Mouse (Mus musculus): ENCODE data around the gene Mier2. TPM values are rescaled to one million over a fixed set of nuclear protein-coding genes. Genes with fewer than 3 reads are reported as not detected.

The Mier2 gene
- polyA plus RNA-seq, 1 experiment from 2014 or later, result 53.6 TPM

GRCm38 (mm10) chr10:79537271-79537670 lies 17.7 kb downstream of the Mier2 start:
- Histone ChIP-seq H3K36me3 (peaks cover 44% of the 10 kb centered on the region), H3K4me3 (replicated peaks) (no peak overlapping the region), H3K9ac (no peak overlapping the region), H3K27me3 (no peaks in the 10 kb centered on the region), H3K4me2 (no peak overlapping the region), H3K9me3 (replicated peaks) (no peaks in the 10 kb centered on the region), H3K27ac (no peak overlapping the region), H3K4me1 (peaks cover 18% of the 10 kb centered on the region)
- WGBS, result 95% methylated on average over 7 of the region's 7 CpGs
- ATAC-seq (replicated peaks; ENCODE audit: low FRiP score), result no peak

- Histone ChIP-seq H3K4me3 (replicated peaks) (no peak overlapping the region), H3K36me3 (peaks cover 37% of the 10 kb centered on the region), H3K4me1 (peaks cover 19% of the 10 kb centered on the region), H3K9ac (no peak overlapping the region), H3K4me2 (no peak overlapping the region), H3K9me3 (replicated peaks) (no peaks in the 10 kb centered on the region), H3K27ac (no peak overlapping the region), H3K27me3 (no peaks in the 10 kb centered on the region)
- no peak for ATAC-seq (replicated peaks; ENCODE audit: low FRiP score)
- 78% methylated on average over 12 of the region's 12 CpGs for WGBS
These were observed 18.4 kb downstream of the Mier2 start for GRCm38 (mm10) chr10:79536461-79537080.

GRCm38 (mm10) chr10:79535431-79535830 lies 19.6 kb downstream of the Mier2 start:
- Histone ChIP-seq H3K27me3 (no peaks in the 10 kb centered on the region), H3K4me1 (peaks cover 19% of the 10 kb centered on the region), H3K9ac (no peak overlapping the region), H3K36me3 (peaks cover 26% of the 10 kb centered on the region), H3K9me3 (replicated peaks) (no peaks in the 10 kb centered on the region), H3K4me2 (no peak overlapping the region), H3K27ac (no peak overlapping the region), H3K4me3 (replicated peaks) (no peak overlapping the region)
- WGBS, result 76% methylated on average over 1 of the region's 1 CpGs
- ATAC-seq (replicated peaks; ENCODE audit: low FRiP score), result no peak

- H3K27me3 ChIP-seq, result no peaks in the 10 kb centered on the region
- H3K4me2 ChIP-seq, result peak overlapping the region; percentile 77; the same call in 1 of the 2 replicates
- ATAC-seq (replicated peaks; ENCODE audit: low FRiP score), result no peak
- 87% methylated on average over 2 of the region's 2 CpGs for WGBS
- H3K27ac ChIP-seq, result no peak overlapping the region
- H3K9me3 ChIP-seq (replicated peaks), result no peaks in the 10 kb centered on the region
- H3K4me3 ChIP-seq (replicated peaks), result no peak overlapping the region
- H3K36me3 ChIP-seq, result peaks cover 21% of the 10 kb centered on the region
- no peak overlapping the region for H3K9ac ChIP-seq
- peaks cover 19% of the 10 kb centered on the region for H3K4me1 ChIP-seq
These were observed 20.6 kb downstream of the Mier2 start for GRCm38 (mm10) chr10:79534426-79534825.

- peak within 1 kb of the TSS; percentile 84 for H3K27ac ChIP-seq
- WGBS, result under 1% methylated on average over 52 of the region's 52 CpGs
These were observed 21.7 kb downstream of the Mier2 start, which contains the start of gene Plpp2 for GRCm38 (mm10) chr10:79533126-79533911. Gene Plpp2, minus strand, starts transcription at chr10:79533796.

GRCm38 (mm10) chr10:79532678-79533077 lies 22.3 kb downstream of the Mier2 start:
- H3K36me3 ChIP-seq, result peaks cover 10% of the 10 kb centered on the region
- no peaks in the 10 kb centered on the region for H3K27me3 ChIP-seq
- H3K9me3 ChIP-seq (replicated peaks), result no peaks in the 10 kb centered on the region
- ATAC-seq (replicated peaks; ENCODE audit: low FRiP score), result peak; percentile 57
- H3K4me1 ChIP-seq, result peaks cover 19% of the 10 kb centered on the region
- H3K9ac ChIP-seq, result peak overlapping the region; percentile 68
- 28% methylated on average over 3 of the region's 3 CpGs for WGBS
- peak overlapping the region; percentile 84 for H3K27ac ChIP-seq
- H3K4me3 ChIP-seq (replicated peaks), result peak overlapping the region; percentile 70
- peak overlapping the region; percentile 77 for H3K4me2 ChIP-seq

More at GRCm38 (mm10) chr10:79533126-79533911, 21.7 kb downstream of the Mier2 start, which contains the start of gene Plpp2:
- Histone ChIP-seq H3K4me1 (peaks cover 19% of the 10 kb centered on the region), H3K9me3 (replicated peaks) (no peaks in the 10 kb centered on the region), H3K36me3 (peaks cover 17% of the 10 kb centered on the region), H3K9ac (peak within 1 kb of the TSS; percentile 68), H3K27me3 (no peaks in the 10 kb centered on the region), H3K4me2 (peak within 1 kb of the TSS; percentile 77), H3K4me3 (replicated peaks) (peak within 1 kb of the TSS; percentile 70)
- ATAC-seq (replicated peaks; ENCODE audit: low FRiP score), result peak; percentile 86

- no peaks in the 10 kb centered on the region for H3K27me3 ChIP-seq
- H3K4me3 ChIP-seq (replicated peaks), result no peak overlapping the region
- no peak overlapping the region for H3K27ac ChIP-seq
- peaks cover 20% of the 10 kb centered on the region; the same call in 1 of the 2 replicates for H3K36me3 ChIP-seq
- no peak overlapping the region for H3K9ac ChIP-seq
- ATAC-seq (replicated peaks; ENCODE audit: low FRiP score), result no peak
- 93% methylated on average over 3 of the region's 3 CpGs for WGBS
- H3K4me2 ChIP-seq, result no peak overlapping the region
- H3K4me1 ChIP-seq, result peaks cover 19% of the 10 kb centered on the region
- no peaks in the 10 kb centered on the region for H3K9me3 ChIP-seq (replicated peaks)
These were observed 23.4 kb downstream of the Mier2 start for GRCm38 (mm10) chr10:79531593-79531992.

GRCm38 (mm10) chr10:79530721-79531120 lies 24.3 kb downstream of the Mier2 start:
- Histone ChIP-seq H3K27ac (no peak overlapping the region), H3K9ac (no peak overlapping the region), H3K4me3 (replicated peaks) (no peak overlapping the region), H3K27me3 (no peaks in the 10 kb centered on the region), H3K4me2 (no peak overlapping the region), H3K4me1 (peaks cover 19% of the 10 kb centered on the region), H3K9me3 (replicated peaks) (no peaks in the 10 kb centered on the region), H3K36me3 (peaks cover 27% of the 10 kb centered on the region)
- WGBS, result 91% methylated on average over 13 of the region's 13 CpGs
- no peak for ATAC-seq (replicated peaks; ENCODE audit: low FRiP score)

GRCm38 (mm10) chr10:79530241-79530640 lies 24.8 kb downstream of the Mier2 start:
- no peaks in the 10 kb centered on the region for H3K9me3 ChIP-seq (replicated peaks)
- no peaks in the 10 kb centered on the region for H3K27me3 ChIP-seq
- H3K4me1 ChIP-seq, result peaks cover 19% of the 10 kb centered on the region
- H3K36me3 ChIP-seq, result peaks cover 27% of the 10 kb centered on the region
- H3K27ac ChIP-seq, result no peak overlapping the region
- WGBS, result 70% methylated on average over 8 of the region's 8 CpGs
- no peak overlapping the region for H3K9ac ChIP-seq
- H3K4me3 ChIP-seq (replicated peaks), result no peak overlapping the region
- ATAC-seq (replicated peaks; ENCODE audit: low FRiP score), result no peak
- H3K4me2 ChIP-seq, result no peak overlapping the region

GRCm38 (mm10) chr10:79528081-79528480 lies 26.9 kb downstream of the Mier2 start:
- H3K9me3 ChIP-seq (replicated peaks), result no peaks in the 10 kb centered on the region
- H3K27ac ChIP-seq, result no peak overlapping the region
- H3K9ac ChIP-seq, result no peak overlapping the region
- no peak overlapping the region for H3K4me2 ChIP-seq
- H3K27me3 ChIP-seq, result no peaks in the 10 kb centered on the region
- no peak for ATAC-seq (replicated peaks; ENCODE audit: low FRiP score)
- WGBS, result 77% methylated on average over 3 of the region's 3 CpGs
- peaks cover 9% of the 10 kb centered on the region for H3K4me1 ChIP-seq
- H3K4me3 ChIP-seq (replicated peaks), result no peak overlapping the region
- H3K36me3 ChIP-seq, result peaks cover 27% of the 10 kb centered on the region

- peaks cover 27% of the 10 kb centered on the region for H3K36me3 ChIP-seq
- H3K4me3 ChIP-seq (replicated peaks), result no peak overlapping the region
- no peak overlapping the region for H3K27ac ChIP-seq
- H3K27me3 ChIP-seq, result no peaks in the 10 kb centered on the region
- no peak for ATAC-seq (replicated peaks; ENCODE audit: low FRiP score)
- H3K9ac ChIP-seq, result no peak overlapping the region
- H3K9me3 ChIP-seq (replicated peaks), result no peaks in the 10 kb centered on the region
- WGBS, result 84% methylated on average over 6 of the region's 6 CpGs
- peaks cover 3% of the 10 kb centered on the region for H3K4me1 ChIP-seq
- H3K4me2 ChIP-seq, result no peak overlapping the region
These were observed 27.6 kb downstream of the Mier2 start for GRCm38 (mm10) chr10:79527453-79527845.

GRCm38 (mm10) chr10:79526661-79527452 lies 28.1 kb downstream of the Mier2 start:
- WGBS, result 78% methylated on average over 12 of the region's 12 CpGs
- Histone ChIP-seq H3K9me3 (replicated peaks) (no peaks in the 10 kb centered on the region), H3K27me3 (no peaks in the 10 kb centered on the region), H3K36me3 (peaks cover 27% of the 10 kb centered on the region), H3K4me1 (no peaks in the 10 kb centered on the region), H3K27ac (no peak overlapping the region), H3K4me3 (replicated peaks) (no peak overlapping the region), H3K9ac (no peak overlapping the region), H3K4me2 (no peak overlapping the region)
- no peak for ATAC-seq (replicated peaks; ENCODE audit: low FRiP score)
